Mouse (Mus musculus) megakaryocyte progenitor cell, adult 5-6 weeks (primary cell): ENCODE data around the gene Dld. TPM values are rescaled to one million over a fixed set of nuclear protein-coding genes. Genes with fewer than 3 reads are reported as not detected.

Source experiments
- ATAC-seq: replicated peaks from 2 replicates; pipeline ENCODE4 v1.8.0; 2016; ENCODE audit warnings: mild to moderate bottlenecking, moderate TSS enrichment, inconsistent platforms; ENCODE audit not compliant: poor library complexity
- total RNA-seq, 2 experiments: library from RNA; stranded (forward) in 1 of 2; stranded (reverse) in 1 of 2; fragments of 157-497, 149-512 nt in 1 of 2; fragments of 200-1000 nt in 1 of 2; gene quantifications; 2 replicates each; pipeline versions ENCODE4 v1.2.3 to v1.2.4; 2015 to 2017

Gene Dld
- total RNA-seq (2015) (105 and 114 TPM in 2 replicates), total RNA-seq (2017) (129 and 149 TPM in 2 replicates)

DNA sequence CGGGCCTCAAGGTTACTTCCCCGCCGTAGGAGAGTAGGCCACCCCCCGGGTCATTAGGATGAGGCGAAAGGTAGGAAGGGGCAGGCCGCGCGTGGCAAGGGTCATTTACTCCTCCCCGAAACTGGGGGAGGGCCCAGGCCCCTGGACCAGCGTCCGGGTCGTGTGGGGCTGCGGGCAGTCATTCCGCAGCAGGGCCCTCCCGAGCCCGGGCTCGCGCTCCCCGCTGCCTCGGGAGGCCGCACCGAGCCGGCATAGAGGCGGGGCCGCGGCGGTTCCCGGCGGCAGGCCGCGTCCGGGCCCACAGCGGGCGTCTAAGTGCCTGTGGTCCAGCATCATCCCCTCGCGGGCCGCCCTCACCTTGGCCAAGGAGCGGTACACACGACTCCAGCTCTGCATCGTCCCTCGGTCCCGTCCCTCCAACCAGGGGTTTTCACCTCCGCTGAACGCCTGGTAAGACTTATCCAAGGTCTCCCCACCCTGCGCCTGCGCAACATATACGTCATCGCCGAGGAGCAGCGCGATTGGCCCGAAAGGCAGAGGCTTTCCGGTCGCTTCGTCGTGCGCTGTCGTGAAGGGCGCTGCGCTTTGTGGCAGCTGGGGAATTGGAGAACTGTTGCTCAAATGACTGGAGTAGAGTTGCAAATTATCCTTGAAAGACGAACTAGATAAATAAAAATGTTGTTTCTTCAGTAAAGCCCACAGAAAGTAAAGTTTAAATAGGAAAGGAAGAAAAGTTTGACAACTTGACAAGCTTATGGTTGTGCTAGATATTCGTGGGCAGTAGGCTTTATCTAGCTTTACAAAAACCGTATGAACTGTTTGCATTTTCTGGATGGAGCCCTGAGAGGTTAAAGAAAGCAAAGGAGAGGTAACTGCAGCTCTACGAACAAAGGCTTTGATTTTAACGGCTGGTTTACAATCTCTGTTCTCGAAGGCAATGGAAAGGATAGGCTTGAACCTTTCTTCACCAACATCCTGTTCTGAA lies at the start of gene Dld:
Dld (minus strand) TSS at position 510 of the 985 bp plus-strand sequence.
- ATAC-seq = peak; percentile 99

DNA sequence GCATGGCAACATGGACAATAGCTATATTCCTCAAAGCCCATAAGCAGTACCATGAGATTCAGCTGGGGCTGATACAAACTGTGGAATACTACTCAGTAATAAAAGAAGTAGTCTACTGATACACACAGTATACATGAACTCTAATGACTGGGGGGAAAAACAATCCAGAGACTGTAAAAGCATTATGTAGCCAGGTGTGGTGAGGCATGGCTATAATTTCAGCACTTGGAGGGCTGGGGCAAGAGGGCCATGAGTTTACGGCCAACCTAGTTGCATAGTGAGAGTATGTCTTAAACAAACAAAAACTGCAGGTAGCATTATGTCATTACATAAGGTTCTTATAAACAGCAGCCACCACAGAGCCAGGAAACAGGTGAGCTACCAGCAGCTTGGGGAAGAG lies 49.6 kb upstream of the Dld start:
- no peak for ATAC-seq

DNA sequence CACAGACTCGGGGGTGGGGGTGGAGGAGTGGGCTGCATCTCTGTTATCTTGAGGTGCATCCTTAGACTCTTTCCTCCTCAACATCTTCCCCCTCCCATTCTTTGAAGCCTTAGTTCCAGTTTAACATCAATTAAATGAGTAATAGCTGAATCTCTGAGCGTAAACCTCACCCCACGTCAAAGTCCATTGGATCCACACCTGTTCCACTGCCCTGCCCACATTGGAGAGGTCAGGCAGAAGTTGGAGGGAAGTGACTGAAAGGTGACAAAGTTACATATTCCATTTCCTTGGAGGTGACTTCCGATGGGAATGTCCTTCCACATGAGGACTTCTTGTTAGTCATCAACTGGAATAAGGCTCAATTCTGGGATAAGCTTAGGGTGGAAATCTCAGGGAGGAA lies 46.5 kb upstream of the Dld start:
- no peak for ATAC-seq

DNA sequence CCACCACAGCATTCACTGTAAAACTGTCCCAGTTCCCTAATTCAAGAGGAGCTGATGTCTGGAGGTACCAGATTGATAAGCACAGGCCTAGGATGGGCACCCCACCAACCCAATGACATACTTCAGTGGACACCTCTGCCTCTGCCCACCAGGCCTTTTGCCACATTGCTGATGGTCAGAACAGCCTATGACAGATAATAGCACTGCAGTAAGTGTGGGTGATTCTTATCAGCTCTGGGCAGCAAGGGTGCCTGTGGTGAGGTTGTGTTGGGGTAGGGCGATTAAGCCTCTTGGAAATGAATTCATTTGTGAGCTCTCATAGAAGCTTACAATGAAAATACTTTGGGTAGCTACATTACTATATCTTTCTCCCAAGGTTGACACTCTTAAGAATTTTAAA lies 44.6 kb upstream of the Dld start:
- ATAC-seq = no peak

DNA sequence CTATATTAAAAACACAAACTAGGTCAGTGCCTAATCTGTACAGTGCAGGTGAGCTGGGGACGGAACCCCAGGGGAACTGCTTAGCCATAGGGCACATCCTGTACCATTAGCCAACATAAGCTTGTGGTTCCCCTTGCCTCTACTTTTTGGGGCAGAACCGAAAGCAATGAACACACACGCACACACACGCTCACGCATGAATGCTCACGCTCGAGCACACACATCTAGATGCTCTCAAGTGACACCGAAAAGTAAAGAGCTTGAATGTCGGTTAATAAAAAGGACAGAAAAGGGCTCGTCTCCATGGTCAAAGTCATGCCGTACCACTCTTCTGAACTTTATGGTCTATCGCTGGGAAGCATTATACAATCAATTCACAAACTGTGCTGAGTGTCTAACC lies 40.4 kb upstream of the Dld start:
- no peak for ATAC-seq

DNA sequence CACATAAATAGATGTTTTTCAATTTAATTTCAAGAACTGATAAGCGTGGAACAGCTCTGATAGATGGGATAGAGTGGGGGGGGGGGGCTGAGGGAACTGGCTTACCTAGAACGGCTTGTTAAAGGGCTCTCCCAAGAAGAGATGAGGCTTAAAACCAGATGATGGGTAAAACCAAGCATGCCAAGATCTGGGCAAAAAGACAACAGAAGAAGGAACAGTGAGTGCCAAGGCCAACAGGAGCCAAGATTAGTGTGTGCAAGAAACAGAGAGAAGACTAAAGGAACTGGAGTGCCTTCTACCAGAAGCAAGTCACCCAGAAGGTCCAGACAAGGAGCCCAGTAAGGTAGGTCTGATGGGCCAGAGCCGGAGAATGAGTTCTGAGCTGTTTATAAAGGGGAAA lies 39.3 kb upstream of the Dld start, which contains the start of gene Slc26a3:
Slc26a3 (plus strand) TSS at position 301 of the 400 bp plus-strand sequence.
- no peak for ATAC-seq

DNA sequence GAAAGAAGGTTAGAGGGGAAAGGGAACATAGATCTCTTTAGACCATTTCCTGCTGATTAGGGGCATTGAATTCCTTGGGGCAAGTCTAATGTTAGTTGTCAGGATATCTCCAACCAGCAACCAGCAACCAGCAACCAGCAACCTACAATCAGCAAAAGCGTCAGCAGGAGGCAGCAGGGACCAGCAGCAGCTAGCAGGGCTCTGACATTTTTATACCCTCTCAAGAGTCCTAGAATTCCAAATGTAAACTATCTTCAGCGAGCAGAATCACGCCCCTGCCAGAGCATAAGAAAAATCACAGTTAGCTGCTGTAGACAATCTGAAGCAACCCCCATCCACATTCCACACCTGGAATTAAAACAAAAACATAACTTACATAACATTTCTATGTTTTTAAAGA lies 36.0 kb upstream of the Dld start:
- no peak for ATAC-seq

DNA sequence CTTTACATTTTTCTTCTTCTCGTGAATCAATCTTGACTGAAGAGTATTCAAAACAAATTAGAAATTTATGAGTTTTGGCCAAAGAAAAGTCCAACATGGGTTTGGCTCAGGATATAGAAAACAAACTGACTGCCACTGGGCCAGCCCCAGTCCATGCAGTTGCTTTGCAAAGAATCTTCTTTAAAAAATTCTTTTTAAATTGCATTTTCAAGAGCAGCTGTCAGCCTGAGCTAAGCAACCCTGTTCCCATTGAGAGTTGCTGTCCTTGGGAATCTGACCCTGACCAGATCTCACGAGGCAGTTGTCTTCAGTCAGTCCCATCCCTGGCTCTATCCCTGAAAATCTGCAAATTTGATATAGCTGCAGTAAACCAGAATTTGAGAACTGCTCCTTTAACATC lies 31.2 kb upstream of the Dld start:
- no peak for ATAC-seq

DNA sequence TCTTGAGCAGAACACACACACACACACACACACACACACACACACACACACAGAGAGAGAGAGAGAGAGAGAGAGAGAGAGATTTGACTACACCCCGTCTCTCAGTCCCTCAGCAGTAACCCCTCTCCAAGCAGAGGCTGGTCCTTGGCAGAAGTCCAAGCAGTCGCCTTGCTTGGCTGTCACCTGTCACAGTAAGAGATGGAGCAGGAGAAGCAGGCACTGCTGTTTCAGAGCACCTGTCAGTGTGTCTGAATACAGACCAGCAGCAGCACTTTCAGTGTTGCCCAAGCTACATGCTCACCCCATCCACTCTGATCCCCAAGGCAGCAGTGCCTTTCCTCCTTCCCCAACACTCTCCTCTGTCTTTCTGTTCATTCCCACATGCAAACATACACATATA lies 29.6 kb upstream of the Dld start:
- no peak for ATAC-seq

DNA sequence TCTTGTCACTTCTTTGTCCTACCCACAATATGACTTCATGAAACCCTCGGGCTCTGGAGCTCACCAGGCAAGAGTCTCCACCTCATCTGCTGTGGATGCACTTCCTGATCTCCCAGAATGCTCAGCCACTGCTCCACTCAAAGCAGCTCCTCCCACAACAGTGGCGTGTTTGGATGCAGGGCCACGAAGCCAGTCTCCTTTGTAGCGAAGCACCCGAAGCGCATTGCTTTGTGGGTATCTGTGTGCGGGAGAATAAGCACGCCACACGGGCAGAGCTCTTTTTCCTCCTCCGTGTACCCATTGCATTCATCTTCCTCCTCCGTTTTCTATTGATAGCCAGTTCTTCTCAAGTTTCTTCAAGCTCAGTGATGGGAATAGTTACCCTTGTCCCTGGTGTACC lies 26.0 kb upstream of the Dld start:
- no peak for ATAC-seq

DNA sequence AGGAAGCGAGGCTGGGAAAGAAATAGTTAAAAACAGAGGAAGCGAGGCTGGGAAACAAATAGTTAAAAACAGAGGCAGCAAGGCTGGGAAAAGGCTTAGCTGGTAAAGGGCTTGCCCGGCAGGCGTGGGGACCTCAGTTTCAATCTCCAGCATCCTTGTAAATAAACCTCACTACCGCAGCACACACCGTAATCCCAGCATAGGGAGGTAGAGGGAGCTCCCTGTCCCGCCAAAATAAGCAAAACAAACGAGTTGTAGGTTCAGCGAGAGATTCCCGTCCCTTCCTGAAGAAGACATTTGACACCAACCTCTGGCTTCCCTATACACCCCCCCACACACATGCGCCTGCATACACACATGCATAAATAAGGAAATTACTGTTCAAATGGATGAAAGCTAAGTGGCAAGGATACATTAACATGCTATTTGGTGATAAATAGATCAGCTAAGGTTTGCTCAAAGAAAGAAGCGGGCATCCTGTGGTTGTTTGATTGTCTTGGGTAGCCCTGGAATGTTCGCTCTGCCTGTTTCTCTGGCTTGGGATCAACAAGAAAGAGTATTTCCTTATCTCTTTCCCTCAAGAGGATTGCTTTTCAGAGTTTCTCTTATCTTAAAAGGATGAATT lies 25.2 kb upstream of the Dld start:
- peak; percentile 63 for ATAC-seq

DNA sequence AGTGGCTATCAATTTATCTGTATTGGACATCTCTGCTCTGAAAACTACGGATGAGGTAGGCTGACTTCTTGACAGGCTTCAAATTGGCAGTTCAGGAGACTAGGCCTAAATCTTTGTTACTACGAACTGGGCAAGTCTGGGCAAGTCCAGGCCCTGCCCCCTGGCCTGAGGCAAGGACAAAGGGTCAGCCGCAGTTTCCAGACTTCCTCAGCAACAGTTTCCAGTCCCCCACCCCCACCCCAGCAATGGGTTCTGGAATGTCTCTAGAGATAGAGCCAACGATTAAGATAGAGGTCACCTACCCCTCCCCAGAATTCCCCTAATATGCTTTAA lies 24.0 kb upstream of the Dld start:
- ATAC-seq = no peak

DNA sequence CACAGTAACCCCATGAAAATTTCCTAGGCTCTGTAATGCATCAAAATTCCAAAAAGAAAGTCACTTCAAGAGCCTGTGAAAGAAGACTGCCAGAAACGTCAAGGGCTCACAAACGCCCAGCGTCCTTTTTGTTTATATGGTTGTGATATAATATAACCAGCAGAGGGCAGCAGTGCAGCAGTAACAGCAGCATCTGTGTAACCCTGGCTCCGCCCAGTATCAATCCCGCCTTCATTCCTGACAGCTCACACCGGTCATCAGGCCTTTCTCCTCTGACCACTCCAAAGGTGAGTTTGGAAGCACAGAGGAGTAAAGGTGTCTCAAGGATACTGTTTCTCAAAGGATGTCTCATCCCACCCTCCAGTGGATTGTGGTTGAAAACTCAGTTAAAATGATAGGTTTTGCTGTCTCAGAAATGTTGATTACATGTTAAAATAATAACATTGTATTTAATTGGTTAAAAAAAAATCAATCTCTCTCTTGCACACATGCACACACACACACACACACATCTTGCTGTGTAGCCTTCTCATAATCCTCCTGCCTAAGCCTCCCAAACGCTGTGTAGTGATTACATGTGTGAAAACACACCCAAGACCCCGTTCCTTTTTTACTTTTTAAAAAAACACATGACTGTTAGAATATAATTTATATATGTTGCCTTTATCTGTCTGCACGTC lies 23.5 kb upstream of the Dld start:
- ATAC-seq = peak; percentile 96

DNA sequence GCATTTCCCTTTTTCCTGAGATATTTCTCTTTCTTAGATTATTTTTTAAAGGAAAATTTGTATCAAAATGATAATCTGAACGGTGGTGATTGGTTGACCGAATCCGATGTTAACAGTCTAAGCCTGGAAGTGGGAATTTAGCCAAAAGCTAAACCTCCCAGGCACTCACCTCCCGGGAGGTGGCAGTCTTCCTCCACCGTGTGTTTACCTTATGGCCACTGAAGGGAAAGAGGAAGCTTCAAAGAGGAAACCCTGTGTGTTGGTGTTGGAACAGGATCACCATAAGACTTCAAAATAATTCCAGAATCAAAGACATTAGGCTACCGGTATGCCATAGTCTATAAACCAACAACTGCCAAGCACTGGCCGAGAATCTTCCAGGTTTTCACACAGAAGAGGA lies 18.4 kb upstream of the Dld start:
- peak; percentile 48; the same call in 1 of the 2 replicates for ATAC-seq

DNA sequence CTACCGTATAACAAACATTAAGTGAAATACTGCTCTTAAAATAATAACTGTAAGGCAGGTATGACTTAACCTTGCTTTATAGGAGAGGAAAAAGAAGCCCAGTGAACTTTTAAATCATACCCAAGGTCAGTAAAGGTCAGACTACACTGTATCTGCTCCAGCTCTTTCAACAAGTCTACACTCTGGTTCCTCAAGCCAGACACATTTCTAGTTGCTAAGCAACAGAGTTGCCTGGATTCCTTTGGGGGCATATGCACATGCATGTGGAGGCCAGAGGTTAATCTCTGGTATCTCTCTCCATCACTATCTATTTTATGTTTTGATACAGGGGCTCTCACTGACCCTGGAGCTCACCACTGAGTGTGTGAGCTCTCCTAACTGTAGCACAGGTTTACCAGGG lies 17.9 kb upstream of the Dld start:
- no peak for ATAC-seq

DNA sequence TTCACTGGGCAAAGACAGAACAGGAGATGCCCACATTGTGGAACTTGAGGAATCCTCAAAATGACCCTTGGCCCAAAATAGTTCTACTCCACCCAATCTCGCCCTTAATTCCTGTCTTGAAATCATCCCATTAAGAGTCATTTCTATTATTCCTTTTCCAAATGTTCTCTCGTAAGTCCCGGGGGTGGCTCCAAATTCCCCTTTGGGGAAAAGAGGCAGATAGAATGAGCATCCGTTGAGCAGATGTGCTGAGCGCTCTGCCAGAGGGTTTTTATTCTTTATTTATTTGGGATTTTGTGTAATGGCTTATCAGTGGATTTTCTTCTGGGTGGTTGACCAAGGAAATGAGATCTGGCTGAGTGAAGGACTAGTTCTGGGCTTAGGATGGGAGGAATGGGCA lies 16.5 kb upstream of the Dld start:
- no peak for ATAC-seq

DNA sequence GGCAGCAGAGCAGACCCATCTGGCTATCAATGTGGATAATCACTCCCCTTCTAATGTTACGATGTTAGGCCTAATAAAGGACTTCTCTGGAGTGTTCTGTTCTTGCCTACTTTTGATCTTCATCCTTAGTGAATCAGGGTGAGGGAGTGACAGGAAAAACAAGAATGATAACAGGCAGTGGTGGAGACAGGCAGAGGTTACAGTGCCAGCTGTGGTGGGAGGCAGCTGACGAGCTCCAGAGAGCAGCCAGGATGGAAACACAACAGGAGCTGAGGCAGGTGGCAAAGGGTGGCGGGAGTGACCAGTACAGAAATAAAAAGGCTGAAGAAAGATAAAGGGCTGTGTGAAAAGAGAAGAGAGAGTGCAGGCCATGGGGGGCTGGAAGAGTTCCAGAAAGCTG lies 15.2 kb upstream of the Dld start:
- ATAC-seq = no peak

DNA sequence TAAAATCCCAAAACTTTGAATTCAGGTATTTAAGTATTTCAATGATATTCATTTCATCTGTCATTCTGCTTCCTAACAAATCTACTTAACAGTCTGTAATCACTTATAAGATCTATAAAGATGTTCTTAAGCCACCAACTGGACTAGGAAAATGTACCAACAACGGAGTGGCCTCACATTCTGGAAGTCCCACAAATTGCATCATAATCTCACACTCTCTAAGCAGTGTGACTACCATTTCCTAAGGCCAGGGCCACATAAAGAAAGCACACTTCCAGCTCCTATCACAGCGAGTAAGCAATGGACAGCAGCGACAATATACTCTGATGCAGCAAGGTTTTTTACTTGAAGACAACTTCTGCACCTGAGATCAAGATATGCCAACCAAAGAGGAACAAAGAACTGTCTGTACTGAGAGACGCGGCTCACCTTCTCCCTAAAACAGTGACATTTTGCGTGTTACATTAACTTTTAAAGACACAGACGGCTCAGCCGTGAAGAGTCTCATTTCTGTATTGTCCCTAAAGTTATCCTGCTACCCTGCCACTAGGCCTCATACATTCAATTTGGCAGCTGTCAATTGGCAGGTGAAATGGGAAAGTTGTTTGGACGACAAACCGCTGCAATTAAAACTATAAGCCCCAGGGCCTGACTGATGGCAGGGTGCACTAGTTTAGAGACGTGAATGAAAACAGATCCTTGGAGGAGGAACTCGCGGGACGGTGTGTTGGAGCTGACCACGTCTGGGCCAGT lies 886 bp downstream of the Dld start:
- peak; percentile 47 for ATAC-seq

DNA sequence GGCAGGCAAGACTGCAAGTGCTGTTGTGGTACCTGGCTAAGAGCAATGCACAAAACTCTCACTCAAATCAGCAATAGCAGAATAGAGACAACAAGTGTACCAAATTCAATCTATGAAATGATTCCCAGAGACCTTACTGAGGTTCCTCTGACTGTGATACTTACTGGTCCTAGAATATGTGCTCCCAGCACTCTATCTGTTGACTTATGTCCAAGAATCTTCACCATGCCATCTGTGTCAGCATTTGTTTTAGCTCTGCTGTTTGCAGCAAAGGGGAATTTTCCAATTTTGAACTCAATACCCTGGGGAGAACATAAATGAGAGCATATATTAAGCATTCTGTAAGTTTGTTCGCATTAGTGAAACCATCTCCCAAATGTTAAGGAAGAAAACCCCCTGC lies 18.0 kb downstream of the Dld start:
- no peak for ATAC-seq

DNA sequence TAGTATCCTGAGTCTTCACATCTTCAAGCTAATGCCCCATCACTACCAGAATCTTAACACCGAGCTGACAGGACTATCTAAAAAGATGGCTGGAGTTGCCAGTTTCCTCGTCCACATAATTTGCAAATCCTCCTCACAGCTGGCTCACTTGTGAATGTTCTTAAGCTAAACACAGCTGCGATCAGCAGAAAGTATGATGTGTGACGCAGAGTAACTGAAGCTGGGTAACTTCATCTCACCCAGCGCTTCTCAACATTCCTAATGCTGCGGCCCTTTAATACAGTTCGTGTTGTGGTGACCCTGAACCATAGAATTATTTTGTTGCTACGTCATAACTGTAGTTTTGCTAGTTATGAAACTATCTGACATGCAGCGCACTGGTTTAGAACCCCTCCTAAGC lies 24.1 kb downstream of the Dld start:
- no peak for ATAC-seq

DNA sequence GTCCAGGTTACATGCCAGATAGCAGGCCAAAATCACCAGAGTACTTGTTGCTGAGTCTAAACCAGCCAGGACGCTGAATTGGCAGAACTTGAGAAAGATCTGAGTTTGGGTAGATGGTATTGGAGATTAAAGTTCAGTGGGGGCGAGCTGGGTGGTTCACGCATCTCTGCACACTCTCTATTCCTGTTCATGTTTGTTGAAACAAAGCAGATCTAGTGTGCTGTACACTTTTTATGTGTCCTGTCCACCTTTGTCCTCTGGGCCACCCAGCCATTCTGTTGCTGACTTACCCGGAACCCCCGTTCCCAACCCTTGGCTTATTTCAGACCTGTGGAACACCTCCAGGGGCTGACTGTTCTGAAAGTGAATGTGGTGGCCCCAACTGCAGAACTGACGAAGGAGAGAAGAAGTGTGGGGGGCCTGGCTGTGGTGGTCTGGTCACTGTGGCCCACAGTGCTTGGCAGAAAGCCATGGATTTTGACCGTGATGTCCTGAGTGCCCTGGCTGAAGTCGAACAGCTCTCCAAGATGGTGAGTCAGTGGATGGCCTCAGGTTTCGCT lies 28.0 kb downstream of the Dld start:
- ATAC-seq = no peak
